Mouse (Mus musculus) liver, embryonic 14.5 days (tissue): ENCODE measurements around the gene Zbtb22. TPM values are rescaled to one million over a fixed set of nuclear protein-coding genes. Genes with fewer than 3 reads are reported as not detected.
"Not testable (repeated sequence)": the region's sequence is repeated elsewhere in the genome, so short reads cannot be mapped to it uniquely, and the experiment has no call there.

ENCODE experiments used
- ATAC-seq: fragments of 200-750 bp; cut with Nextera tagmentation; 2 replicates; pipeline ENCODE4 v1.8.0; 2017; ENCODE audit warnings: moderate number of reproducible peaks, mild to moderate bottlenecking, moderate library complexity; ENCODE audit not compliant: insufficient read depth
- DNase-seq, 3 experiments: peaks; one replicate each; pipeline ENCODE4 v3.0.0-alpha.2; 2012 to 2013; ENCODE audit warnings: low read depth in 3 of 3, low spot score in 3 of 3
- H3K27ac ChIP-seq: fragments of 300-500 bp; sonication (generic); 2 replicates; pipeline ENCODE4 v1.5.1; 2014; ENCODE audit warnings: moderate library complexity, mild to moderate bottlenecking, control low read depth, inconsistent platforms
- H3K27me3 ChIP-seq: fragments of 300-500 bp; sonication (generic); 2 replicates; pipeline ENCODE4 v1.6.1; 2014; ENCODE audit warnings: mild to moderate bottlenecking, low read length, moderate library complexity; ENCODE audit not compliant: control insufficient read depth, insufficient read depth
- H3K36me3 ChIP-seq: fragments of 300-500 bp; sonication (generic); replicated peaks from 2 replicates; pipeline ENCODE4 v1.6.1; 2014; ENCODE audit warnings: low read depth; ENCODE audit not compliant: control insufficient read depth, insufficient read depth
- H3K4me1 ChIP-seq, 2 experiments: fragments of 200-500 bp in 1 of 2; fragments of 300-500 bp in 1 of 2; sonication (generic) in 1 of 2; replicated peaks; 2 replicates each; pipeline ENCODE4 v1.6.1; 2012 to 2014; ENCODE audit warnings: antibody characterized with exemption in 1 of 2, inconsistent platforms in 1 of 2, low read length in 1 of 2; ENCODE audit not compliant: control insufficient read depth in 2 of 2, insufficient read depth in 2 of 2
- H3K4me2 ChIP-seq: fragments of 300-500 bp; sonication (generic); 2 replicates; pipeline ENCODE4 v1.6.1; 2014; ENCODE audit warnings: low read depth, mild to moderate bottlenecking, control low read depth, moderate library complexity
- H3K4me3 ChIP-seq, 2 experiments: fragments of 200-500 bp in 1 of 2; fragments of 300-500 bp in 1 of 2; sonication (generic) in 1 of 2; 2 replicates each; pipeline ENCODE4 v1.5.1; 2012 to 2014; ENCODE audit warnings: low read depth in 2 of 2, low read length in 2 of 2, mild to moderate bottlenecking in 2 of 2, control low read depth in 1 of 2, inconsistent platforms in 1 of 2, moderate library complexity in 1 of 2; ENCODE audit not compliant: insufficient read depth in 1 of 2
- H3K9ac ChIP-seq: fragments of 300-500 bp; sonication (generic); replicated peaks from 2 replicates; pipeline ENCODE4 v1.6.1; 2014; ENCODE audit warnings: mild to moderate bottlenecking, control low read depth, moderate library complexity
- H3K9me3 ChIP-seq: fragments of 300-500 bp; sonication (generic); 2 replicates; pipeline ENCODE4 v1.6.1; 2016; ENCODE audit warnings: low read length, mixed read lengths; ENCODE audit not compliant: control insufficient read depth
- CTCF ChIP-seq: IDR thresholded peaks from 2 replicates; pipeline ENCODE4 v1.5.1; 2016; ENCODE audit warnings: antibody characterized with exemption, low read depth, control low read depth
- EP300 ChIP-seq: IDR thresholded peaks from 2 replicates; pipeline ENCODE4 v1.6.1; 2016; ENCODE audit warnings: antibody characterized with exemption, low read depth
- WGBS: fragments of 180-500 bp; shearing (Covaris S2); extraction: QIAGEN DNeasy Blood & Tissue Kit; methylation state at CpG from one replicate; pipeline ENCODE4 v1.1.7; 2014; ENCODE audit not compliant: insufficient replicate concordance; 5-methylcytosine and 5-hydroxymethylcytosine counted together
- polyA plus RNA-seq, 2 experiments: library from polyadenylated mRNA; depleted of rRNA in 1 of 2; stranded (reverse) in 1 of 2; unstranded in 1 of 2; fragments of >200 nt; fragmentation: Nextera tagmentation in 1 of 2; extraction: Ambion mirVana in 1 of 2; gene quantifications; 2 replicates each; pipeline versions ENCODE4 v1.2.1 to v1.2.3; 2012 to 2014

The Zbtb22 gene
- polyA plus RNA-seq, 2 experiments, result 4.8 to 12.1 TPM

- Histone ChIP-seq H3K4me2 (peak overlapping the region; percentile 91), H3K9ac (peak overlapping the region; percentile 95), H3K36me3 (peaks cover 18% of the 10 kb centered on the region), H3K4me3 (peak overlapping the region; percentile 83 to 85), H3K4me1 (peaks cover 10 to 15% of the 10 kb centered on the region in 2 experiments), H3K27ac (peak overlapping the region; percentile 69)
- ATAC-seq, result peak; percentile 6
- DNase-seq, H3K27me3 ChIP-seq, H3K9me3 ChIP-seq: not testable (repeated sequence)
- 0% methylated on average over 37 of the region's 44 CpGs for WGBS
These were observed 25.7 kb upstream of the Zbtb22 start for GRCm38 (mm10) chr17:33889941-33890532.

DNA sequence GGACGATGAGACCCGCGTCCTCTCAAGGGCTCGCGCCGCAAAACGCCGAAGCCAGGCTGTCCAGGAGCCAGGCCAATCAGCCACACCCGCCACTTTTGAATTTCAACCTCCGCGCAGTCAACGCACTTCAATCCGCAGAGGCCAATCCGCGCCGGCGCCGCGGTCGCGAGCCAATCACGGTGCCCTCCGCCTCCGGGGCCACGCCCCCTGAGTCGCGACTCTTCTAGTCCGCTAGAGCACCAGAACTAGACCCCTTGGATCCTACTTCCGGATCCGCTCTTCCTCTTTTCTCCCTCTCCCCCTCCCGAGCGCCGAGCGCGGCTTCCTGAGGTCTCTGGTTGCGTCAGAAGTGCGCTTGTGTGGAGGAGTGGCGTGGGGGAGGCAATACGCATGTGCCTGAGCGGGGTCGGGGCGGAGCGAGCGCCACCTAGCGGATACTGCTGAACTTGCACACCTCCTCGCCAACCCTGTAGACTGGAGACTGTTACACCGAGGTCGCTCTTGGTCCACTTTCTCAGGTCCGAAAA is 25.1 kb upstream of the Zbtb22 start, which contains the start of gene Kifc1:
Gene Kifc1, minus strand, starts transcription at position 129 of the 527 bp plus-strand sequence.
- peak; percentile 100 for TF ChIP-seq CTCF
- TF ChIP-seq EP300, result no peak; the same call in 1 of the 2 replicates
- Histone ChIP-seq H3K36me3 (peaks cover 14% of the 10 kb centered on the region), H3K9ac (peak within 1 kb of the TSS; percentile 95), H3K27ac (peak within 1 kb of the TSS; percentile 69), H3K27me3 (no peaks in the 10 kb centered on the region), H3K4me1 (peaks cover 10 to 15% of the 10 kb centered on the region in 2 experiments), H3K9me3 (no peaks in the 10 kb centered on the region), H3K4me2 (peak within 1 kb of the TSS; percentile 91), H3K4me3 (peak within 1 kb of the TSS; percentile 83 to 85)
- peak; percentile 98 to 99 (median 99) for DNase-seq
- WGBS, result under 1% methylated on average over 49 of the region's 49 CpGs
- peak; percentile 96 for ATAC-seq

- ATAC-seq (no peak), DNase-seq (no peak)
- H3K9ac ChIP-seq, result no peak overlapping the region
- 55% methylated on average over 2 of the region's 2 CpGs for WGBS
- H3K27me3 ChIP-seq, result no peaks in the 10 kb centered on the region
- H3K36me3 ChIP-seq, result peaks cover 6% of the 10 kb centered on the region
- peaks cover 10 to 15% of the 10 kb centered on the region in 2 experiments for H3K4me1 ChIP-seq
- H3K4me3 ChIP-seq, result no peak overlapping the region
- no peak overlapping the region for H3K27ac ChIP-seq
- H3K9me3 ChIP-seq, result no peaks in the 10 kb centered on the region
- no peak overlapping the region for H3K4me2 ChIP-seq
- TF ChIP-seq CTCF (no peak), EP300 (no peak)
These were observed 24.3 kb upstream of the Zbtb22 start for GRCm38 (mm10) chr17:33891357-33891756.

DNA sequence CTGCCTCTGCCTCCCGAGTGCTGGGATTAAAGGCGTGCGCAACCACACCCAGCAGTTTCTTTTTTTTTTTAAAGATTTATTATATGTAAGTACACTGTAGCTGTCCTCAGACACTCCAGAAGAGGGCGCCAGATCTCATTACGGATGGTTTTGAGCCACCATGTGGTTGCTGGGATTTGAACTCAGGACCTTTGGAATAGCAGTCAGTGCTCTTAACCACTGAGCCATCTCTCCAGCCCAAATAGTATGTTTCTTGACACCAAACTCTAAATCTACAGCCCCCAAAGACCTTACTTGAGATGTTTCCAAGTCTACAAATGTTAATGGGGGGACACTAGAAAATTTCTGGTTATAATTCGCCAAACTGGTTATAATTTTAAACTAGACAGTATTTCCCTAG is 23.8 kb upstream of the Zbtb22 start:
- not testable (repeated sequence) for H3K4me2 ChIP-seq, H3K4me3 ChIP-seq, DNase-seq, H3K27ac ChIP-seq, H3K36me3 ChIP-seq, H3K9me3 ChIP-seq, H3K9ac ChIP-seq, H3K27me3 ChIP-seq, ATAC-seq
- 50% methylated on average over 6 of the region's 6 CpGs for WGBS
- H3K4me1 ChIP-seq, result peaks cover 10 to 15% of the 10 kb centered on the region in 2 experiments
- peak; percentile 33; the same call in 1 of the 2 replicates for TF ChIP-seq CTCF

- Histone ChIP-seq H3K9me3 (no peaks in the 10 kb centered on the region), H3K4me1 (peaks cover 10 to 18% of the 10 kb centered on the region in 2 experiments), H3K4me2 (no peak overlapping the region), H3K36me3 (no peaks in the 10 kb centered on the region), H3K4me3 (no peak overlapping the region), H3K9ac (no peak overlapping the region), H3K27ac (no peak overlapping the region), H3K27me3 (no peaks in the 10 kb centered on the region)
- 43% methylated on average over 7 of the region's 7 CpGs for WGBS
- TF ChIP-seq EP300 (no peak), CTCF (no peak)
- ATAC-seq, result no peak
- DNase-seq, result no peak
These were observed 23.3 kb upstream of the Zbtb22 start for GRCm38 (mm10) chr17:33892429-33892828.

- not testable (repeated sequence) for H3K36me3 ChIP-seq, H3K27me3 ChIP-seq, H3K9me3 ChIP-seq, H3K4me3 ChIP-seq, H3K9ac ChIP-seq, H3K4me2 ChIP-seq, DNase-seq, H3K27ac ChIP-seq, ATAC-seq
- peaks cover 13 to 18% of the 10 kb centered on the region in 2 experiments for H3K4me1 ChIP-seq
- 62% methylated on average over 4 of the region's 4 CpGs for WGBS
These were observed 22.7 kb upstream of the Zbtb22 start for GRCm38 (mm10) chr17:33893011-33893410.
